Mouse (Mus musculus) ovary, postnatal 10 days (tissue): ENCODE results near the gene Cyp4f13.

Source experiments
- DNase-seq: peaks from one replicate; pipeline ENCODE4 v3.0.0; 2022; ENCODE audit warnings: low spot score

The Cyp4f13 gene

DNA sequence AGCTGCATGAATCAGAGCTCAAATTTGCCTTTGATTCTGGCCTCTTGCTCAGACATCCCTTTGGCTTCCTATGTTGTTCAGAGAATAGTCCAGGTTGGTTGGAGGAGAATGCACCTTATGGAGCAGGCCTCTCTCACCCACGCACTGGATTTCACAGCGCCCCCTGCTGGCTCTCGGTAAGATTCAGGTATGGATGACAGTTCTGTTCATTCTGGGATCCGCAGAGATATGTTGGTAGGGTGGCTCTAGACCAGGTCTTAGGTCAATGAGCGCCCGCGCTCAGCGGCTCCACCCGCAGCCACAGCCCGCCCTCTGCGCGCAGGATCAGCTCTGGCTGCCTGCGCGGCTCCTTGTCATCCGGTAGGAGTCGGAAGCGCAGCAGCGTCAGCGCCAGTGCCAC, 42.0 kb downstream of the Cyp4f13 start:
- no peak for DNase-seq

DNA sequence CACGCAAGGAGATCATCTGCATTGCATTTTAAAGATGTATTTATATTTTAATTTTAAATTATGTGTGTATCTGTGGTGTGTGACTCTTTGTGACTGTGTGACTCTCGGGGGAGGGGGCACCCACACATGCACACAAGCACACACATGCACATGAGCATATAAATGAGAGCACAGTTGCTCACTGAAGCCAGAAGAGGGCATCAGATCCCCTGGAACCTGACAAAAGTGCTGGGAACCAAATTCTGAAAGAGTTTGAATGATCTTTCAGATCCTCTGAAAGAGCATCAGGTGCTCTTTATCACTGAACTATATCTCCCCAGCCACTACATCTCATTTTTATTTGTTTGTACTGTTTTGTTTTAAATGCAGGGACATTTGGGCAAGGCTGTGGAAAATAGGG, 42.8 kb downstream of the Cyp4f13 start:
- DNase-seq = no peak

DNA sequence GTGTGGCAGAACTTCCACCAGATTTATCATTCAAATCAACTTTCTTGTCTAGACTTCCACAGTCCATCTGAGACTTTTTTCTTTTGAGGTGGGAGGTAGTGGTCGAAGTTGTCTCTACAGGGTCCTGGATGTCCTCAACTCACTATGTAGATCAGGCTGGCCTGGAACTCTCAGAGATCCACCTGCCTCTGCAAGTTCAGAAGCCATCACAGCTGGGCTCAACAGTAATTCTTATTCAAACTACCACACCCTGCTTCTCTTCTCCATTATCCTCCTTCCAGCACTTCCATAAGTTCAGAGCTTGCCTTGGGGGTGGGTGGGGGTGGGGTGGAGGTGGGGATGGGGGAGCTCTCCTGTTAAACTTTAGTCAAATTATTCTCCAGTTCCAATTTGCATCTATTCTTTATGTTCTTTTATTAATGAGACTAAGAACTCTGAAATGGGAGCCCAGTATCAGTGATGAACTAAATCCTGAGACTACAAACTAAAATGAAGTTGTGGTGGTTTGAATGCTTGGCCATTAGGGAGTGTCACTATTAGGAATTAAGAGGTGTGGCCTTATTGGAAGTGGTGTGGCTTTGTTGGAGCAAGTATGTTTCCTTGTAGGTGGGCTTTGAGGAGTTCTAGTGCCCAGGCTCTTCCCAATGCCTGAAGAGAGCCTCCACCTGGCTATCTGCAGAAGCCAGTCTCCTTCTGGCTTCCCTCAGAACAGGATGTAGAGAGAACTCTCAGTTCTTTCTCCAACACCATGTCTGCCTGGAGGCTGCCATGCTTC, 45.3 kb downstream of the Cyp4f13 start:
- no peak for DNase-seq

DNA sequence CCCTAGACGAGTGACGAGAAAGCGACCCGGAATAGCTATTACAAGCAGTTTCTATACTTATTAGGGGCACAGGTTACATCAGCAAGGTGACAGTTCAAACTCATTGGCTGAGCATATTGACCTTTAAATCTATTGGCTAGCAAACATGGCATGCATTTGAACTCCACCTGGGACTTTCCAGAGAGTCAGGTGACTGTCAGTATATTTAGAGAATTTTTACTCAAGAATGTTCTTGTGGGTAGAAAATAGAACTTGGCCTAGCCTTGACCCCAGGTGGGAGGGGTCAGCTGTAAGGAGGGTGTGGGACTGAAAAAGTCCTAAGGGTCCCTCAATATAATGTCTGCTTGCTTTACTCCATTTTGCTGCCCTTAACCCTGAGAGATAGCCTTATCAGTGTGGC, 51.8 kb downstream of the Cyp4f13 start:
- DNase-seq = no peak

DNA sequence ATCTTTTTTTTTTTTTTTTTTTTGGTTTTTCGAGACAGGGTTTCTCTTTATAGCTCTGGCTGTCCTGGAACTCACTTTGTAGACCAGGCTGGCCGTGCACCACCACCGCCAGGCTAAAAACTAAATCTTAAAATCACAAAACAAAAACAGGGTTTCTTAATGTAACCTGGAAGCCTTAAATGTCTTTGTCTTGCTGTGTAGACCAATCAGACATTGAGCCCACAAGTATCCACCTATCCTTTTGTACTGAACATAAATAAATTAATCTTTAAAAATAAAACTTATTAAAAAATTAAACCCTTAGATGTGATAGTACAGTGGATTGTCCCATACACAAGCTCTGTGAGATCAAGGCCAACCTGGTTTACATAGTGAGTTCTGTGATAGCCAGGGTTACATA, 53.3 kb downstream of the Cyp4f13 start:
- DNase-seq = no peak

DNA sequence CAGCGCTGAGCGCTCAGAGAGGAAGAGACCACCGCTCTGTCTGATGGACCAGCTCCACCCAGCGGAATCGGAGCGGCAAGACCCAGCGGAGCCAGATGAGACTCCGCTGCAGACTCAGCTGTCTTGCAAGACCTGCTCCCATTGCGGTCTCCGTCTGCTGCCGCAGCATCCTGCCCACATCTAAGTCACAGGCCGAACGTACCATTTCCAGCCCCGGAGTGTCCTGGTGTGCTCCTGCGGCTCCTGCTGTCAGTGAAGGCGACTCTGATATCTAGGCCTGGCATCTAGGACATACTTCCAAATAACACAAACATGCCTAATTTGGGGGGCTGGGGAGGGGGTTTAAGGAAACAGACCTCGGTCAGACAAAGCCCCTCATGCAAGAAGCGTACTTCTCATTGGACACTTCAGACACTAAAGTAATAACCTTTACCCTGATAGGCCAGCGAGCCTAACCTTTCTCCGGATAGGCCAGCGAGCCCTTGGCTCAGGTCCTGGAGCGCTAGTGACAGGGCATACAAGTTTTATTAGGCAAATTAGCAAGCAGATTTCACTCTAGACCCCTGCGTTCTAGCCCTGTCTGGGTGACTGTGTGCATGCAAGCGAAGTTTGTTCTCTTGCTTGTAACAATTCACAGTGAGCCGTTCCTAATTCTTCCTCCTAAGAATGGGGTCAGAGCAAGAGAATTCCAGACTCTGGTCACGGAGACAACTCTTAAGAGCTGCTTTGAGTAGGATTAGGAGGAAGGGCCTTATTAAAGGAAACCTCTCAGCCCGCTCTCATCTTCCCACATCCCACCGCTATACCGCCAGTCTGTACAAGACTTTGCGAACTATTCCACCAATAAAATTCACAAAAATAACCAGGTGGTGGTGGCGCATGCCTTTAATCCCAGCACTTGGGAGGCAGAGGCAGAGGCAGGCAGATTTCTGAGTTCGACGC, 55.7 kb downstream of the Cyp4f13 start, which contains the start of gene Zfp870:
Zfp870 (minus strand) TSS at position 404 of the 942 bp plus-strand sequence.
- peak; percentile 75 for DNase-seq

DNA sequence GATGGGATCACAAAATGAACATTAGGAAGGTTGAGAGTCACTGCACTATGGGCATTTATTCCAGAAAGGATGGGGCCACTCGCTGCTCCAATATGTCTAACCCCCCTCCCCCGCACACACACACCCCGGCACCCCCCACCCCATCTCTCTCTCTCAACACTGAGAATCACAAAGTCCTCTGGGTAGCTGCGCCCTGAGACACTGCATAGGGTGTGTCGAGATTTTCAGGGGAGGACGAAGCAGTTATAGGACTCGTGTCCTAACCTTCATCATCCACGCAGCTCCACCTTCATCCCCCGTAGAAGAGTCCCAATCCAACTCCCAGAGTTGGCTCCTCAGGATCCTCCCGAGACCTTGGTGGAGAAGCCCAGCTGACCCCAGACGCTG, 56.4 kb downstream of the Cyp4f13 start:
- DNase-seq = no peak

DNA sequence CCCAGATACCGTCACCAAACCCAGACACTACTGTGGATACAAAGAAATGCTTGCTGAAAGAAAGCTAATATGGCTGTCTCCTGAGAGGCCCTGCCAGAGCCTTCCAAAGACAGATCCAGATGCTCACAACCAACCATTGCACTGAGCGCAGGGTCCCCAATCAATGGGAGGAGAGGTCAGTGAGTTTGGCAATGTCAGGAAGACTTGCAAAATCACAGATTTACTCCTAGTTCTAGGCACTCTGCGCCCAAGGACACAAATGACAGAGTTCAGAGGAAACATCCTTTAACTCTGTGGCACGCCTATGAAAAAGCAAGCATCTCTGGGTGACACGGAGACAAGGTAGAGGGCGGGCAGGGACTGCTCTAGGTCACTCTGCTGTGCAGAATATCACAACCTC, 57.6 kb downstream of the Cyp4f13 start:
- no peak for DNase-seq

DNA sequence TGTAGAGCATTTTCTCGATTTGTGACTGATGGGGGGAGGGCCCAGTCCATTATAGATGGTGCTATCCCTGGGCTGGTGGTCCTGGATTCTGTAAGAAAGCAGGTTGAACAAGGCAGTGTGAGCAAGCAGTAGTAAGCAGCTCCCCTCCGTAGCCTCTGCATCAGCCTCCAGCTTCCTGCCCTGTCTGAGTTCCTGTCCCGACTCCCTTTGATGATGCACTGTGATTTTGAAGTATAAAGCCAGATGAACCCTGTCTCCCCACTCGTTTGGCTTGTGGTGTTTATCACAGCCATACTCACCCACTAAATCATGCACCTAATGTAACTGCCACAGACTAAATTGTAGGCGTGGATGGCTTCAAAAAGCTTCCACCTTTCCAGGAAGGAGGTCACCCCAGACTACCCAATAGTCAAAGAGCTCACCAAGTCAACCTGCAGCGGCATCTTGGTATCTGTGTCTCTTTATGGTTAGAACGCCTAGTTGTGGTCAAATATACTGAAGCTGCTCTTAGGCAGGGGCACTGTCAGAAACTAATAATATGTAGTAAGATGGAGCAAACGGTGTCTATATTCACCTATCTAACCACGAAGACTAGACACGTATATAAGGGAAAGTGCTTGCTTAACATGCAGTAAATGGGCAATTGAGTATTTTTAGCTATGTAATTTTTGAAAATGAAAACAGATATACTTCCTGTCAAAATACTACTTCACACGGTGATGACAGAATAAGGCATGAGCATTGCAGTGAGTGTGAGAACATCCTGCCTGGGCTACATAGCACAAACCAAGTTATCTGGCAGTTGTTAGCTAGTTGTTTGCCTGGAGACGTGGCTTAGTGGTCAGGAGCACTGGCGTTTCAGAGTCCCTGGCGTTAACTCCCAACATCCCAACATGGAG, 66.6 kb downstream of the Cyp4f13 start:
- no peak for DNase-seq

DNA sequence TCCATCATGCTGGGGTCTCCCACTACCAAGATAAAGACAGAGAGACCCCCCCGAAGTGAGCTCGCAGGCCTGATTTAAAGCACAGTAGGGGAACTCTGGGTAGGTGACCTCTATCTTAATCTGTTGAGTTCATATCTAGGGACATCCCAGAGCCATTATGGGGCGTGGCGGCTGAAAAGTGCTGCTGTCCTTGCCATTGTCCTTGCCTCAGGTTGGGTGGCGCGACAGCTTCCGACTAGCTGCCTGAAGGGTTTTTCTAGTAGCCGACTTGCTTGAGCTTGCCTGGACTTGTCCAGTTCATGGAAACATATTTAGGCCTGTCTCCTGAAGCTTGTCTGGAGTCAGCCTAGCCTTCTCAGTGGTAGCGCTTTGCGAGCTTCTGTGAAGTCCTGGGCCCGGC, 68.4 kb downstream of the Cyp4f13 start:
- no peak for DNase-seq

DNA sequence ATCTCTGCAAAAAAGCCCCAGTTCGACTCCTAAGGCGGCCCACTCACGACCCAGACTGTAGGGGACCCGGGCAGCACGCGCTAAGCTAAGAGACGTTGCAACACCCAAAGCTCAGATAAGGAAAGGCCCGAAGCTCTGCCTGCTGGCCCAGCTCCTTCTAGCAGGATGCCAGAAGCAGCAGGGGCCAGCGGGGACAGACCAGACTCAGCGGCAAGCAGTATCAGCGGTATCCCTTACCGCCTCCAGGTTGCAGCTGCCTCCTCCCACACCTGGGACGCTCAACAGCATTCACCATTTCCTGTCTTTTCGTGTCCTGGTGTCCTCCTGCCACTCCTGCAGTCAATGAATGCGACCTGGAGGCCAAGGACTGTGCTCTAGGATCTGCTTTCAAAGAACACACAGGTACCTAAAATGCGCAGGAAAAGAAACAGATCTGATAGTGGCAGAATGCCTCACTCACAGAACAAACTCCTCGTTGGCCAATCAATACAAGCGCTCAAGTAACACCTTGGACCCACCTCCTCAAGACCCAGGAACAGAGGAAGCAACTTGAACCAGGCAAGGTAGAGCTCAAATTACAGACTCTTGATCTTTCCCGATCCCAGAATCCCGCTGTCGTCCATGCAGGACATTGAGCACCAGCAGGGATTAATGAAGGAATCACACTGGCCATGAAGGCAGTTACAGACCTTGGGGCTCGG, 69.6 kb downstream of the Cyp4f13 start:
- no peak for DNase-seq
